12 mouse cellular contexts compared by ENCODE assay signal in genomic region chr19:45113791-45114460, GRCm38 (mm10). TPM values are rescaled to one million over a fixed set of nuclear protein-coding genes. Genes with fewer than 3 reads are reported as not detected.
A peak's percentile ranks its signal among the peaks of the same experiment; 100 is the strongest.
DNase-seq lines count a peak whose midpoint lies in the region; ATAC-seq lines count a peak whose summit lies in the region.
"Had no signal": no experiment of that assay in that cellular context is flagged by ENCODE, and none has a peak within 500 bp of the region (broad histone marks: within the 10 kb centered on the region; RNA-seq: fewer than 3 reads in every experiment).

No protein-coding gene starts in this region.

- H3K36me3 ChIP-seq in lung, embryonic 15.5 days: no peaks in the 10 kb centered on the region
- no peaks in the 10 kb centered on the region for H3K36me3 ChIP-seq in embryonic facial prominence, embryonic 14.5 days (ENCODE audit: control insufficient read depth, insufficient read depth, low read length)
- H3K36me3 ChIP-seq in limb, embryonic 12.5 days: no peaks in the 10 kb centered on the region
- H3K36me3 ChIP-seq in stomach, embryonic 14.5 days (ENCODE audit: control insufficient read depth, insufficient read depth, low read length): no peaks in the 10 kb centered on the region
- H3K36me3 ChIP-seq: heart, embryonic 15.5 days had no signal

- WGBS in lung, embryonic 15.5 days: 6% methylated on average over 18 of the region's 18 CpGs
- WGBS in embryonic facial prominence, embryonic 14.5 days: 2% methylated on average over 12 of the region's 18 CpGs
- WGBS in limb, embryonic 12.5 days: 3% methylated on average over 18 of the region's 18 CpGs
- 5% methylated on average over 18 of the region's 18 CpGs for WGBS in stomach, embryonic 14.5 days

- H3K4me3 ChIP-seq in lung, embryonic 15.5 days: no peak overlapping the region
- no peak overlapping the region for H3K4me3 ChIP-seq in embryonic facial prominence, embryonic 14.5 days (ENCODE audit: low read depth, low read length)
- H3K4me3 ChIP-seq in limb, embryonic 12.5 days (replicated peaks): no peak overlapping the region
- H3K4me3 ChIP-seq in stomach, embryonic 14.5 days (ENCODE audit: low read depth, low read length): no peak overlapping the region
- H3K4me3 ChIP-seq: heart, embryonic 15.5 days had no signal

- H3K4me1 ChIP-seq in lung, embryonic 15.5 days: peaks cover 8% of the 10 kb centered on the region
- H3K4me1 ChIP-seq in embryonic facial prominence, embryonic 14.5 days (ENCODE audit: control insufficient read depth, insufficient read depth, low read length): no peaks in the 10 kb centered on the region; the same call in 1 of the 2 replicates
- peaks cover 22% of the 10 kb centered on the region for H3K4me1 ChIP-seq in limb, embryonic 12.5 days (replicated peaks)
- H3K4me1 ChIP-seq in stomach, embryonic 14.5 days (ENCODE audit: control insufficient read depth, insufficient read depth, low read length): peaks cover 5% of the 10 kb centered on the region; the same call in 1 of the 2 replicates

- H3K9ac ChIP-seq in lung, embryonic 15.5 days: no peak overlapping the region
- H3K9ac ChIP-seq in embryonic facial prominence, embryonic 14.5 days (ENCODE audit: low read depth, low read length): no peak overlapping the region
- H3K9ac ChIP-seq in limb, embryonic 12.5 days (replicated peaks): no peak overlapping the region; the same call in 1 of the 2 replicates
- no peak overlapping the region for H3K9ac ChIP-seq in stomach, embryonic 14.5 days (replicated peaks; ENCODE audit: low read depth, low read length)
- H3K9ac ChIP-seq: heart, embryonic 15.5 days had no signal

- peak; percentile 35; the same call in 1 of the 2 replicates for ATAC-seq in lung, embryonic 15.5 days (ENCODE audit: borderline replicate concordance, extremely low read depth, low FRiP score, low TSS enrichment)
- no peak for ATAC-seq in embryonic facial prominence, embryonic 14.5 days (ENCODE audit: low read depth)
- ATAC-seq in limb, embryonic 12.5 days (ENCODE audit: insufficient number of reproducible peaks, insufficient read depth, low FRiP score, low TSS enrichment, low read depth): no peak
- ATAC-seq in stomach, embryonic 14.5 days (ENCODE audit: insufficient number of reproducible peaks, insufficient read depth, low FRiP score, low read depth): peak; percentile 51; the same call in 1 of the 2 replicates

- peaks cover 3% of the 10 kb centered on the region; the same call in 1 of the 2 replicates for H3K27me3 ChIP-seq in lung, embryonic 15.5 days
- H3K27me3 ChIP-seq in embryonic facial prominence, embryonic 14.5 days (replicated peaks; ENCODE audit: control insufficient read depth, insufficient read depth, low read length): 0 out of 2 replicates have a peak, but pooled peaks cover 3% of the 10 kb centered on the region
- peaks cover 29% of the 10 kb centered on the region for H3K27me3 ChIP-seq in limb, embryonic 12.5 days
- H3K27me3 ChIP-seq in stomach, embryonic 14.5 days (ENCODE audit: control insufficient read depth, insufficient read depth, low read length): no peaks in the 10 kb centered on the region

- DNase-seq in lung, postnatal 10 days: no peak
- DNase-seq in embryonic facial prominence, embryonic 14.5 days (ENCODE audit: low spot score): peak; percentile 21
- no peak for DNase-seq in adrenal gland, postnatal 10 days
- no peak for DNase-seq in adrenal gland, adult 2 months
- no peak for DNase-seq in frontal cortex, postnatal 14 days (ENCODE audit: low spot score in 2 of 2)
- DNase-seq: lung, postnatal 36 days; right cerebral cortex, postnatal 4 days had no signal

- H3K4me2 ChIP-seq in lung, embryonic 15.5 days: peak overlapping the region; percentile 14; the same call in 1 of the 2 replicates
- no peak overlapping the region for H3K4me2 ChIP-seq in embryonic facial prominence, embryonic 14.5 days (ENCODE audit: low read depth, low read length)
- peak overlapping the region; percentile 38 for H3K4me2 ChIP-seq in limb, embryonic 12.5 days
- no peak overlapping the region for H3K4me2 ChIP-seq in stomach, embryonic 14.5 days (replicated peaks; ENCODE audit: low read depth, low read length)
- H3K4me2 ChIP-seq: heart, embryonic 15.5 days had no signal

- no peaks in the 10 kb centered on the region for H3K9me3 ChIP-seq in lung, embryonic 15.5 days
- no peaks in the 10 kb centered on the region for H3K9me3 ChIP-seq in embryonic facial prominence, embryonic 14.5 days (ENCODE audit: control insufficient read depth, low read length)
- no peaks in the 10 kb centered on the region for H3K9me3 ChIP-seq in limb, embryonic 12.5 days
- H3K9me3 ChIP-seq in stomach, embryonic 14.5 days (ENCODE audit: control insufficient read depth, low read depth, low read length): no peaks in the 10 kb centered on the region
- H3K9me3 ChIP-seq: heart, embryonic 15.5 days had no signal

- no peak overlapping the region for H3K27ac ChIP-seq in lung, embryonic 15.5 days
- no peak overlapping the region for H3K27ac ChIP-seq in embryonic facial prominence, embryonic 14.5 days (replicated peaks; ENCODE audit: low read depth, low read length)
- no peak overlapping the region for H3K27ac ChIP-seq in limb, embryonic 12.5 days
- H3K27ac ChIP-seq in stomach, embryonic 14.5 days (ENCODE audit: low read length): no peak overlapping the region
- H3K27ac ChIP-seq: heart, embryonic 15.5 days had no signal

RNA-seq across cellular contexts. Expression of gene Tlx1, which starts 36.6 kb away (rescaled TPM):
- polyA plus RNA-seq in lung, embryonic 15.5 days (2015; fragmentation: Nextera tagmentation; extraction: Ambion mirVana): not detected in 2 replicates
- 1.7 and 1.9 TPM in 2 replicates for polyA plus RNA-seq in embryonic facial prominence, embryonic 14.5 days (2014; fragmentation: Nextera tagmentation; extraction: Ambion mirVana)
- 0.39 and 0.63 TPM in 2 replicates for polyA plus RNA-seq in limb, embryonic 12.5 days (2016; fragmentation: Nextera tagmentation; extraction: Ambion mirVana)
- 0.12 and 0.86 TPM in 2 replicates for polyA plus RNA-seq in stomach, embryonic 14.5 days (2014; fragmentation: Nextera tagmentation; extraction: Ambion mirVana)
- under 1 TPM in 1 of 2 experiments, not detected in 1; 0.15 TPM for total RNA-seq in adrenal gland, postnatal 10 days (2021)
- total RNA-seq in adrenal gland, adult 2 months (2021): not detected
- polyA plus RNA-seq in adrenal gland, adult 2 months (2012; rRNA removed): not detected in 2 replicates
- total RNA-seq: MEL had no signal

RNA-seq across cellular contexts. Expression of gene Kazald1, which starts 38.9 kb away (rescaled TPM):
- polyA plus RNA-seq in lung, embryonic 15.5 days (2015; fragmentation: Nextera tagmentation; extraction: Ambion mirVana): 4.9 and 6.4 TPM in 2 replicates
- polyA plus RNA-seq in embryonic facial prominence, embryonic 14.5 days (2014; fragmentation: Nextera tagmentation; extraction: Ambion mirVana): 51.5 and 64.9 TPM in 2 replicates
- polyA plus RNA-seq in limb, embryonic 12.5 days (2016; fragmentation: Nextera tagmentation; extraction: Ambion mirVana): 3.3 and 4.1 TPM in 2 replicates
- polyA plus RNA-seq in stomach, embryonic 14.5 days (2014; fragmentation: Nextera tagmentation; extraction: Ambion mirVana): 1.3 and 4.7 TPM in 2 replicates
- total RNA-seq in adrenal gland, postnatal 10 days (2021): 1 to 10 TPM; 8.2 to 9.2 TPM
- total RNA-seq in adrenal gland, adult 2 months (2021): 1 to 10 TPM; 2.2 to 6.0 TPM
- 9.8 and 11.1 TPM in 2 replicates for polyA plus RNA-seq in adrenal gland, adult 2 months (2012; rRNA removed)

Comparison
In these comparisons a context has a peak if more than half of its experiments do, and no peak if none do; other contexts are left out.
1. ATAC-seq: peak in lung, embryonic 15.5 days (single experiment) and stomach, embryonic 14.5 days (single experiment); none in embryonic facial prominence, embryonic 14.5 days (single experiment) and limb, embryonic 12.5 days (single experiment).
2. H3K4me2 ChIP-seq: peak in lung, embryonic 15.5 days (single experiment) and limb, embryonic 12.5 days (single experiment); none in embryonic facial prominence, embryonic 14.5 days (single experiment) and stomach, embryonic 14.5 days (single experiment).